Mouse (Mus musculus): ENCODE data around the gene Cntnap5a.
A peak's percentile ranks its signal among the peaks of the same experiment; 100 is the strongest.

Cntnap5a gene

DNA sequence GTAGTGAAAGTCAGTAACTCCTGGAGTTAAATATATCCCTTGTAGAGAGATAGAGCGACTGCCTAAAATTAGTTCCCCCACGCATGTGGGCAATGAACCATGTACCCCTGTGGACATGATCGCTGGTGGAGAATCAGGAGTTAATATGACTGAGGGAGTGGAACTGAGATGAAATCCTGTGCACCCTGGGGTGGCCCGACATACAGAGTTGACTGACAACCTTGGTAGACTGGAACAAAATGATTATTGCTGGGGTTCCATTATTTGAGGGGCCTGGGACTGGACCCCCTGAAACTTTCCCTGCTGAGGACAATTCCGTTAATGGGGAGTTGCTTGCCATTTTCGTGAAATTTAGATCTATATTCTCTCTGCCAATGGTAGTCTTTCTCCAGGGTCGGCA is 683.0 kb downstream of the Cntnap5a start:
- no peak for DNase-seq

DNA sequence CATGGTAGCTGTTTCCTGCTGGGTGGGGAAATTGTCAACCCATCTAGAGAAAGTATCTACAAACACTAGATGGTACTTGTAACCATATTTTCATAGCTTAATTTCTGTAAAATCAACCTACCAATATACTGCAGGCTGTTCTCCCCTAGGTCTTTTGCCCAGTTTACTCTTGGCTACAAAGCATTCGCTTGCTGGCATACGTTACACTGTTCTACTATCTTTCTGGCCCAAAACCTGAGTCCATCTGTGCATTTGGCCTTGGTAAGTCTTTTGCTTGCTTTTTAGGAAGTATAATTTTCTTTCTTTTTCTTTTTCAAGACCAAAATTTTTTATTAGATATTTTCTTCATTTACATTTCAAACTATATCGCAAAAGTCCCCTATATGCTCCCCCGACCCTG is 686.3 kb downstream of the Cntnap5a start:
- no peak for DNase-seq

DNA sequence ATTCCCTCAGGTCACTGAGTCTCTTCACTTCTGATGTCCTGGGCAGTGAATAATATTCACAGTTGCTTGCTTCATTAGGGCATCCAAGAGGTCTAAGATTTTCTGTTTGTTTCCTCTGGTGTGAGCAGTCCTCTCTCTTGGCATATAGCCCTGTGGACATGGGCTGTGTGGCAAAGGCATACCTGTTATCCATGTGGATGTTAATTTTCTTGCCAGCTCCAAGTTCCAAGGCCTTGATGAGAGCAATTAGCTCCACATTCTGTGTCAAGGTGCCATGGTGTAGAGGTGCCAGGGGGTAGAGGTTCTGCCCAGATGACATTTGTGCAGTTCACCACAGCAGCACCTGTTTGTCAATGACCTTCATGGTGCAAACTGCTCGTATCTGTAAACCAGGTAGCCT is 689.0 kb downstream of the Cntnap5a start:
- DNase-seq, result no peak

DNA sequence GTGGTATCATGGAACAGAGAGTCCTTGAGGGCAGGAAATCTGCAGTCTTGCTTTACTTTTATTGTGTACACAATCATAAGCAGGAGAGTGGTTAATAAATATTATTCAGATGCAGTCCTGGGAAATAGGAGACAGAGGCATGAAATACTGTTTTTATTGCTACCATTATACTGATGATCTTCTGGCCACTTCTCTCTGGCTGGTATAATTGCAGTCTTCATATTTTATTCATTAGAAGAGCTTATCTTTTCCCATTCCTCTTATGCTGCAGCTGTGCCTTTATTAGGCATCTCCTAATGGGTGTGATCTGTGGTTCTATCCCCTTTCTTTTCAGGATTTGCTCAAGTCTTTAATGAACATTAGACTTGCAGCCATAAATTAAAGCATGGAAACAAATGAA is 707.8 kb downstream of the Cntnap5a start:
- no peak for DNase-seq

DNA sequence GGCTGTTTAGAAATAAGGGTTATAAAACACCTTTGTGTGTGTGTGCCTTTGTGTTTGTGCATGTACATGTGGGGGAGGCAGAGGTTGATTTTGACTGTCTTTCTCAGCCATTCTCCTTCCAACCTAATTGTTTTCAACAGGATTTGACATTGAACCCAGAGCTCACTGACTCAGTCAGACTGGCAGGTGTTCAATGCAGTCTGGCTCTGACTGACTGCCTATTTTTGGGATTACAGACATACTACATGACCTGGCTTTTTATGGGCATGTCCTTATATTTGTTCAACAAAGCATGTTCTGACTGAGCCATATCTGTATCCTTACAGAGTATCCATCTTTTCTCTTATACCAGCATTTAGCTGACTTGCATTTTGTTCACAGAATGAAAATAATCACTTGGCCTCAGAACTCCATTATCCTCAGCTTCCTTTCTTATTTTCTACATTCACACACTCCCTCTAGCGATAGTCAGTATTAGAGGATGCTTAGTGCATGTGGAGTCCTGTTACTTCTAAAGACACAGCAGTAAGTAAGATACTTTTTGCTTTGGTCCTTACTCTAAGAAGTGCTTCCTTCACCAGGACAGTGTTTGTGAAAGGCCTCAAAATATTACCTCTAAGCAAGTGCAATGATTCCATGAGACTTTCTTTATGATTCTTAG is 717.6 kb downstream of the Cntnap5a start:
- no peak for DNase-seq

DNA sequence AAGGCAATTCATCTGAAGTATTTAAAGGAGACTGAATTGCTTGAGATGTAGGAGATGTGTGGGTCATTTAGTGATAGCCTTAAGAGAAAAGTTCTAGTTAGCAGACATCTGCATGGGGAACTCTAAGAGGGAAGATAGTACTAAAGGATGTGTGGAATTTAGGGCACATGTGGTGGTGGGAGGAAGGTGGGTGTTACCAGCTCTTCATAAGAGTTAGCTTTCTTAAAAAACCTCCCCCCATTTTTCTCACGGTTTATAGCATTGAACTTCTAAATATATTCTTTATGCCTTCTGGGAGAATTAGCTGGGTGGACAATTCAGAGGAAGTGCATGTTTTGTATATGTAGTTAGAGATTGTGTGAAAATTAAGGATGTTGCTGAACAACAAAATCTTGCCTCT is 725.3 kb downstream of the Cntnap5a start:
- no peak for DNase-seq

DNA sequence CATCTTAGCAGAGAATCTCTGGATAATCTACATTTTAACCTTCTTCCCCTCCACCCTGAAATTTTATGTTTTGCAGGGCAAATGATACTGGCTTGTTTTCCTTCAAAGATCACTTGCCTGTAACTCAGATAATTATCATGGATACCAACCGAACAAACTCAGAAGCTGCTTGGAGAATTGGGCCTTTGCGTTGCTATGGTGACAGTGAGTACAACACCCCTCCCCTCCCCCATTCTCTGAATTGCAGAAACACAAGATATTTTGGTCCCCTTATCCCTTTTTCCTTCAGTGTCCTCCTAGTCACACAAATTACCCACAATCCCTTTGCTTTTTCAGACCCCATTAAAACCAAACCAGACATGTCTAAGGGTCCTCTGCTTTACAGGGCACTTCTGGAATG is 743.8 kb downstream of the Cntnap5a start:
- DNase-seq, result no peak

DNA sequence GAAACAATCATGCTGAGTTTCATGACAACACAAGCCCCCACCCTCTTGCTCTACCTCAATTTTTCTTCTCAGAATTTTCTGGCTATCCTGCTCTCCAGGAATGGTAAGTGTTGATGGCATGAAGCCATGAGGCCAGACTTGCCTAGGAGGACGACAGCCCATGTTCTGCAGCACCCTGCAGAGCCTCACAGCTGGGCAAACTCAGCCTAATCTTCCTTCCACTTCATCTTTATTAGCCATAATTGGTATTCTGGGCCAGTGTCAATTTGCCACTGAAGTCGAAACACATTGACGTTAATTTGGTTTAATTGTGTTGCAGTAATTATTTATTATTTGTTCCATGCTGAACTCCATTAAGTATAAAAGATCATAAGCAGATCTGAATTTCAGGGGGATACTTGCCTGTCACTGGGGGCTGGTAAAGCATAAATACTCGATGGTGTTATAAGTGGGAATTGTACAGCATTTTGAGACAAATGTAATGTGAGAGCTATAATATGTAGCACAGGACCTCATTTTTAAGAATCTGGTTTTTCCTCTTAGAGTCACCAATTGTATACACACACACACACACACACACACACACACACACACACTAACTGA is 770.7 kb downstream of the Cntnap5a start:
- DNase-seq, result no peak

DNA sequence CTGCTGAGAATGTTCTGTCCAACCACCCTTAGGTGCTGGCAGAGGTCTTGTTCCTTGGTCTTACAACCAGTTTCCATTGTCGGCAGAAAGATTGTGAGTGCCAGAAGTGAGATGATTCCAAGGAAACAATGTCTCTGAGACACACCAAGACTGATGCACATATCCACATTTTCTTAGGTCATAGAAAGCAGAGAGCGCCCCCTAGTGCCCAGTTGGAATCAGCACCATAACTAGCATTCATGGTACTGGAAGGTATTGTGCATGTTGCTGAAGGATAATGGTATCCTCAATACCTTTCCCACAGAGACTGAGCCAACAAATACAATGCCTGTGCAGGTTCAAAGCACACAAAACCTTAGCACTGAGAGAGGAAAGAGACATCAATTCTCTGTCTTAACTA is 793.1 kb downstream of the Cntnap5a start:
- DNase-seq, result peak in 1 of 2 experiments; percentile 47

DNA sequence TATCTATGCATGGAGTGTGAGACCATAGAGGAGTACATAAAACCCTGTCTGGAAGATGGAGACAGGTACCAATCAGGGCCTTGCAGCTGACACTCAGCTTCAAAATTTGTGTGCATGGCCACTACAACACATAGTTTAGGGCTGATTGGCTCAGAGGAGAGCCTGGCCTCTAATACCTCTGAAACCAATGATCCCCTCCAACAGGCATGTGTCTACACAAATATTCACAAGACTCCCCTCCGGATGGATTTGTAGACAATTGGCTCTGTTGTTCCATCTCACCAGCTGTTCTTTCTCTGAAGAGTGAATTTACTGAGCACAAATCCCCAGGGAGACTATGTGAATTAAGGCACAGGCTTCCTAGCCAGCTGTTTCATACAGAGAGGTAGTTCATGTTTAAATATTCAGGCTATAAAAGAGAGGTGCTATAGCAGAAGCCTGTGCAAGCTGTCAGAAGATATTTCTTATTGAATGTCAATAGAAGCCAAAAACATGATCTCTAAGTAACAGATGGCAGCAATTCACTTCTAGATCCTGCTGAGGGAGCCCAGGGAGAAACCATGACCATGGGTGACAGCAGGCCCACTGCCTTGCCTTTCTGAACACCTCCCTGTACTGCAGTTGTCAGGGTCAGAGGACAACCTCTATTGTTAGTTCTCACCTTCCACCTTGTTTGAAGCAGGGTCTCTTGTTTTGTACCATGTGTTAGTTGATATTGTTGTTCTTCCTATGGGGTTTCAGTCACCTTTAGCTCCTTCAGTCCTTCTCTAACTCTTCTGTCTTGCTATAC is 804.4 kb downstream of the Cntnap5a start:
- no peak for DNase-seq

DNA sequence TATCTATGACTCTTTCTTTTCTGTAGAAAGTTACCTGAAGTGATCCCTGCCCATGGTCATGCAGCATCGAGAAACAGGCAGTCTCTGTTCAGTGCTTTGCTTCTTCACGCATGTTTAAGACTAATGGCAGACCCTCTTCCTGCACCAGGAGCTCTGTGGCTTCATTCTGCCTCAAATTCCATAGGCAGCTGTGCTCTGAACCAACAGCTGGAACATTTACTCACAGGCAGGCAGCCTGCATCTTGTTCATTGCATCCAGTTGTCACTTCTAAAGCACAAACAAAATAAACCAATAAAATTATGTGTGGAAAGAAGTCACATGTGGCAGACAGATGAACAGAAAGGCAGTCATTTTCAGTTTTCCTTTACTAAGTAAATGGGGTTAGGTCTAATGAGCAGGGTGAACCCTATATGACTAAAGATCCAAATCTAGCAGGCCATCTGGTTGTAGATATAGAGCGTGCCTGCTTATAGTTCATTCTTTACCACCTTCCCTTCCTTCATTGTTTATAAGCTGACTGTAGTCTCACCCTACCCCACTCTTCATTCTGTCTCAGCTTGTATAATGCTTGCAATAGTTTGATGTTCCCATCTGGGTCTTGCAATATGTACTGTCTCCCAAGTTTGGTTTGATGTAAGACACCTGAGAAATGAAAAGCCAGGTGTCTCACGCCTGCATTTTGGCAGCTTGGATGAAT is 893.6 kb downstream of the Cntnap5a start:
- DNase-seq, result no peak

DNA sequence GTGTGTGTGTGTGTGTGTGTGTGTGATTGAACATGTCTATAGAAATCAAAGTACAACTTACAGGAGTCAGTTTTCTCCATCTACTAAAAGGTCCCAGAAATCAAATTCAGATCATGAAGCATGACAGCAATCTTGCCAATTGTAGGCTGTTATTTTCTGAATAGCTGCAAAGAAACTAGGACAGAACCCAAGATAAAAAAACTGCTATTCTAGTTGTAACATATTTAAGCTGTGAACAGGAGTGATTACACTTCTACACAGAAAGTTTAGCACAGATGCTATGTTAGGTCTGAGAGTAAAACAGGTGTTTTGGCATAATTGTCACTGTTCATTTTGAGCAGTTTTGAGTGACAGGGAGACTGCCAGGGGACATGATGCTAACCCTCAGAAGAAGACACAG is 931.7 kb downstream of the Cntnap5a start:
- DNase-seq, result no peak
